Mouse (Mus musculus): ENCODE data around the gene Lilr4b.

GRCm38 (mm10) chr10:51451610-51452009 lies 28.8 kb upstream of the Lilr4b start:
- TF ChIP-seq CTCF (conservative IDR thresholded peaks at IDR 0.05; ENCODE audit: low read length) (no peak), POU5F1 (IDR thresholded peaks at IDR 0.05; ENCODE audit: borderline replicate concordance, low read length) (no peak), NANOG (IDR thresholded peaks at IDR 0.05; ENCODE audit: borderline replicate concordance, low read length) (no peak)
